In genomic region chr5:97004178-97005030, GRCm38 (mm10) we compare ENCODE assay signal across 10 mouse cellular contexts. TPM values are rescaled to one million over a fixed set of nuclear protein-coding genes. Genes with fewer than 3 reads are reported as not detected.
A peak's percentile ranks its signal among the peaks of the same experiment; 100 is the strongest.
DNase-seq lines count a peak whose midpoint lies in the region; ATAC-seq and TF ChIP-seq lines count a peak whose summit lies in the region.
"Had no signal": no experiment of that assay in that cellular context is flagged by ENCODE, and none has a peak within 500 bp of the region (broad histone marks: within the 10 kb centered on the region; RNA-seq: fewer than 3 reads in every experiment).

No protein-coding gene starts in this region.

- peak overlapping the region; percentile 85 for H3K4me2 ChIP-seq in liver, embryonic 14.5 days (ENCODE audit: low read depth)
- H3K4me2 ChIP-seq in stomach, postnatal 0 days (replicated peaks; ENCODE audit: low read depth), result peak overlapping the region; percentile 17; the same call in 1 of the 2 replicates

- H3K4me3 ChIP-seq in liver, embryonic 14.5 days (ENCODE audit: insufficient read depth in 1 of 2, low read depth in 2 of 2, low read length in 2 of 2), result peak overlapping the region; percentile 28 to 40; a peak in 3 of 4 replicates
- no peak overlapping the region for H3K4me3 ChIP-seq in stomach, postnatal 0 days (ENCODE audit: low read depth, low read length)
- H3K4me3 ChIP-seq: forebrain, embryonic 10.5 days had no signal

- no peak for TF ChIP-seq EP300 in liver, embryonic 14.5 days (IDR thresholded peaks at IDR 0.05; ENCODE audit: low read depth)
- no peak for TF ChIP-seq EP300 in stomach, postnatal 0 days (optimal IDR thresholded peaks at IDR 0.05)

- peak; percentile 29 to 31 for DNase-seq in heart, adult 9 months (ENCODE audit: low spot score in 2 of 2)
- DNase-seq in heart, postnatal 25 days (ENCODE audit: low spot score), result no peak
- DNase-seq in thymus, postnatal 0 days (ENCODE audit: low spot score), result peak; percentile 39
- DNase-seq in thymus, postnatal 36 days, result no peak
- no peak for DNase-seq in liver, embryonic 14.5 days (ENCODE audit: low read depth in 3 of 3, low spot score in 3 of 3)
- DNase-seq in stomach, postnatal 0 days (ENCODE audit: low spot score), result no peak
- DNase-seq in frontal cortex, adult 2 months (ENCODE audit: extremely low spot score in 1 of 2, low spot score in 1 of 2), result no peak
- DNase-seq in cerebellum, postnatal 25 days, result no peak

- H3K36me3 ChIP-seq in liver, embryonic 14.5 days (replicated peaks; ENCODE audit: control insufficient read depth, insufficient read depth, low read depth), result peaks cover 29% of the 10 kb centered on the region
- H3K36me3 ChIP-seq in stomach, postnatal 0 days (ENCODE audit: control insufficient read depth, insufficient read depth, low read length), result no peaks in the 10 kb centered on the region
- H3K36me3 ChIP-seq: forebrain, embryonic 10.5 days had no signal

- peaks cover 79 to 92% of the 10 kb centered on the region in 2 experiments for H3K4me1 ChIP-seq in liver, embryonic 14.5 days (replicated peaks; ENCODE audit: control insufficient read depth in 2 of 2, insufficient read depth in 2 of 2, low read length in 1 of 2)
- H3K4me1 ChIP-seq in stomach, postnatal 0 days (replicated peaks; ENCODE audit: control insufficient read depth, insufficient read depth), result peaks cover 2% of the 10 kb centered on the region; the same call in 1 of the 2 replicates

- peak overlapping the region; percentile 46 for H3K9ac ChIP-seq in liver, embryonic 14.5 days (replicated peaks)
- no peak overlapping the region for H3K9ac ChIP-seq in stomach, postnatal 0 days (ENCODE audit: low read length)

- ATAC-seq in liver, embryonic 14.5 days (ENCODE audit: insufficient read depth), result no peak
- no peak for ATAC-seq in stomach, postnatal 0 days (ENCODE audit: low FRiP score, low TSS enrichment)
- ATAC-seq: inflammation-experienced regulatory T-cells, adult 6 months had no signal

- no peaks in the 10 kb centered on the region for H3K9me3 ChIP-seq in liver, embryonic 14.5 days (ENCODE audit: control insufficient read depth, low read length)
- no peaks in the 10 kb centered on the region for H3K9me3 ChIP-seq in stomach, postnatal 0 days (ENCODE audit: control insufficient read depth, low read length)
- H3K9me3 ChIP-seq: forebrain, embryonic 10.5 days had no signal

- intact Hi-C loops in heart, postnatal 25 days (cut with DNase I), result loop anchor here (5.0 kb wide), 1 partner anchor 43 kb away; no protein-coding TSS in a partner anchor

- peak overlapping the region; percentile 0 for H3K27ac ChIP-seq in liver, embryonic 14.5 days
- no peak overlapping the region for H3K27ac ChIP-seq in stomach, postnatal 0 days (replicated peaks)
- H3K27ac ChIP-seq: forebrain, embryonic 10.5 days had no signal

- 60% methylated on average over 23 of the region's 23 CpGs for WGBS in liver, embryonic 14.5 days (ENCODE audit: insufficient replicate concordance)
- WGBS in stomach, postnatal 0 days, result 50% methylated on average over 23 of the region's 23 CpGs

- H3K27me3 ChIP-seq in liver, embryonic 14.5 days (ENCODE audit: control insufficient read depth, insufficient read depth, low read length), result no peaks in the 10 kb centered on the region
- no peaks in the 10 kb centered on the region for H3K27me3 ChIP-seq in stomach, postnatal 0 days (ENCODE audit: control insufficient read depth, insufficient read depth, low read length)

- no peak for TF ChIP-seq CTCF in liver, embryonic 14.5 days (IDR thresholded peaks at IDR 0.05; ENCODE audit: low read depth)
- TF ChIP-seq CTCF in stomach, postnatal 0 days (IDR thresholded peaks at IDR 0.05; ENCODE audit: low read depth), result no peak

RNA-seq across cellular contexts. Expression of gene Bmp2k, which starts 6.9 kb away (rescaled TPM):
- total RNA-seq in heart, postnatal 25 days (2021), result 10 to 100 TPM in 1 of 2 experiments, 1 to 10 TPM in 1; 8.4 to 10.4 TPM
- 24.3 and 29.7 TPM in 2 replicates for polyA plus RNA-seq in thymus, postnatal 0 days (2015; fragmentation: Nextera tagmentation; extraction: Ambion mirVana)
- 10.6 and 14.0 TPM in 2 replicates for polyA plus RNA-seq in liver, embryonic 14.5 days (2012; rRNA removed)
- 30.2 and 34.3 TPM in 2 replicates for polyA plus RNA-seq in liver, embryonic 14.5 days (2014; fragmentation: Nextera tagmentation; extraction: Ambion mirVana)
- polyA plus RNA-seq in stomach, postnatal 0 days (2015; fragmentation: Nextera tagmentation; extraction: Ambion mirVana), result 10.6 and 11.9 TPM in 2 replicates
- 7.5 and 7.6 TPM in 2 replicates for polyA plus RNA-seq in frontal cortex, adult 2 months (2012; rRNA removed)

Comparison
In these comparisons a context has a peak if more than half of its experiments do, and no peak if none do; other contexts are left out.
1. DNase-seq: peak in heart, adult 9 months (2 of 2) and thymus, postnatal 0 days (single experiment); none in heart, postnatal 25 days (single experiment), thymus, postnatal 36 days (0 of 2), liver, embryonic 14.5 days (0 of 3), stomach, postnatal 0 days (single experiment), frontal cortex, adult 2 months (0 of 2) and cerebellum, postnatal 25 days (0 of 2).